Mouse (Mus musculus) heart, adult 9 months (tissue): ENCODE results near the gene Olfr104-ps.

Experiments used
- DNase-seq, 2 experiments: peaks; one replicate each; pipeline ENCODE4 v3.0.0; 2022; ENCODE audit warnings: low spot score in 2 of 2

The Olfr104-ps gene

DNA sequence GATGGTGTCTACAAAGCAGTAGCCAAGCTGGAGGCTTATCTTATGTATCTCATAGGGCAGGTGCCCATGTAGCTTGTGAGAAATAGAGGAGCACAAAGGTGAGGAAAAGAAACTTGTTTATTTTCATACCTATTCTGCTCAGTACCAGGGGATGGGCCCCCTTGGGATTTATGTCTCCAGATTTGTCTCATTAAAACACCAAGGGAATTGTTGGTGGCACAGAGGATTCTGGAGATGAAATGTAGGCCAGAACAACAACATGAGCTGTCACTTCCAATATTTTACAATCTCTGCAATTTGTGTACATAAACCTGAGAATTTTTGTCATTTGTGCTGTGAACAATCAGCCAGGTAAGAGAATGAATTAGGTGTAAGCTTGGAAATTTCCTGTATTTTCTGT, at the start of gene Olfr104-ps:
Gene Olfr104-ps (plus strand): TSS at position 301 of the 400 bp plus-strand sequence.
- DNase-seq: no peak

DNA sequence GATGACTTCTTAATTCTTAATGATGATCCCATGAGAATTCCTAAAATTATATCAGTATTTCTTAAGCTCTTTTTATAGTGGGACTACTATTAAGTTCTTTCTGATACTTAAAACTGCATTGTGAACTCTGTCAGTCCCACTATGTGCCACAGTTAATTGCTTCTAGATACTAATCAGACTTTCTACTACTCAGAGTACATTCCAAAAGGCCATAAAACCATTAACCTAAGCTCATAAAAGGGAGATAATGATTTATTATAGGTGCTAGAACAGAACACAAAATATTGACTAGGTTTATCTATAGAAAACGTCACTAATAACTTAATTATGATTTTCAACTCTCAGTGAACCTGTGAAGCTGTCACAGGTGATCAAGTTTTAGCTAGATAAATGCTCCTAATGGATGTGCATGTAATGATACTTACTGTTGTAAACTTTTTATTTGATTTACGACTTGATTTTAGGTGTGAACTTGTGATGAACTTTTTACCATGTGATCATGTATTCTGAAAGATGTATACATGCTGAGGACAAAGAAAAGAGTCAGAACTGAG, 49.2 kb upstream of the Olfr104-ps start:
- no peak for DNase-seq

DNA sequence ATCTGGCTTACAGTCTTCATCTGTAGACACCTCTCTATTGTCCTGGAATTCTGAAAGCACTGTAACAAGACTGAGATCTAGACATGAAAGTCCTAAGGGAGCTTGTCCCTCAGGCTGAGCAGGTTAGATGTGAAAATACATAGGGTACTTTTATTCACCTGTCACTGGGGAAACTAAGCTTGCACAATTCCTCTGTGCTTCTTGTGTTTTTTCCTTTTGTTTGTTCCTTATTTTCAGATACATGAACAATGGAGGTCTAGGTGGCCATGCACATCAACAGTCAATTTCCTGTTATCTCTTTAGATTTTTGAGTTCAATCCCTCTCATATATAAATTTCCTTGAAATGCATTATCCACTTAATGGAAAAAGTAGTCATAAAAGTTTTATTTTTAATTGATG, 42.4 kb upstream of the Olfr104-ps start, which contains the start of gene Olfr102:
Gene Olfr102 (minus strand): TSS at position 101 of the 400 bp plus-strand sequence.
- DNase-seq: no peak

- no peak for DNase-seq
These were observed 19.8 kb upstream of the Olfr104-ps start, which contains the start of gene Olfr103 for GRCm38 (mm10) chr17:37339598-37339997. TSS of gene Olfr103 (minus strand) at chr17:37339698.

- no peak for DNase-seq
These were observed 19.4 kb downstream of the Olfr104-ps start, which contains the start of gene Olfr105-ps for GRCm38 (mm10) chr17:37378733-37379132. TSS of gene Olfr105-ps (plus strand) at chr17:37379033.

GRCm38 (mm10) chr17:37390093-37390492, 30.7 kb downstream of the Olfr104-ps start, which contains the start of gene Olfr106-ps:
TSS of gene Olfr106-ps (plus strand) at chr17:37390393.
- DNase-seq: no peak

DNA sequence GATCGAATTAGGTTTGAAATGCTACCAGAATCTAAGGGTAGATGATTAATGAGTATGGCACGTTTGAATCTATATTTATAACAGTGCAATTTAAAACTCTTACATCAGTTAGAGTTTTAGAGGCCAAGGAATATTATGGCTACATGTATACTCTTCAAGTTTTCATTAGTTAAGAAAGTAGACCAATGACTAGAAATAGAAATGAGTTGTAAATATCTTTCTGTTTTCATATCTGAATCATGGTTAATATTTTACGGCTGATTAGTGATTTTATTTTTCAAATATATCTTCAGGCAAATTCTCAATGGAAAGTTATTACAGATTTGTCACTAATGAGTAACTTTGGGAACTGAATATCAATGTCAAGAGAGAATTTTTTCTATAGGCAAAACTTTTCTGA, 39.5 kb downstream of the Olfr104-ps start, which contains the start of gene Olfr107:
Gene Olfr107 (plus strand): TSS at position 301 of the 400 bp plus-strand sequence.
- DNase-seq: no peak

DNA sequence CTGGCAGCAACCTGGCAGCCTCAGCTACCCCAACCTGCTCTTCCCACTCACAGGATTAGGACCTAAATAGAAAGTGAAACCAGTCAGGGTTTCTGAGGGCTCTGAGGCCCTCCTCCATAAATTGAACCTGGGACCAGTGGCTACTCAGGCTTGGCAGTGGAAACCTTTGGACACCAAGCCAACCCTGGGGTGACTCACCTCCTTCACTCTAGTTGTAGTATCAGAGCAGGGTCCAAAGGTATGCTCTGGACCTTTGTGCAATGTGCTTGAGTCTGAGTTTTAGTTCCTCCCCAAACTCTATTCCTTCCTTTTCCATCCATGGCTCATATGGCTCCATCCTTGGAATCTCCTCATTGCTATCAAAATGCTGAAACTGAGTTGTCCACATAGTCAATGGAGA, 54.0 kb downstream of the Olfr104-ps start:
- DNase-seq: no peak
